Mouse (Mus musculus) heart, embryonic 16.5 days (tissue): ENCODE measurements around the gene Phf3. TPM values are rescaled to one million over a fixed set of nuclear protein-coding genes. Genes with fewer than 3 reads are reported as not detected.
"Not testable (repeated sequence)": the region's sequence is repeated elsewhere in the genome, so short reads cannot be mapped to it uniquely, and the experiment has no call there.

Experiments
- ATAC-seq: fragments of 200-750 bp; cut with Nextera tagmentation; replicated peaks from 2 replicates; pipeline ENCODE4 v1.8.0; 2017; ENCODE audit warnings: moderate number of reproducible peaks; ENCODE audit not compliant: insufficient read depth, low FRiP score; ENCODE audit errors: extremely low read depth
- H3K27ac ChIP-seq: fragments of 300-500 bp; sonication (generic); 2 replicates; pipeline ENCODE4 v1.5.1; 2014; ENCODE audit warnings: mild to moderate bottlenecking, low read length, control low read depth, moderate library complexity
- H3K27me3 ChIP-seq: fragments of 300-500 bp; sonication (generic); 2 replicates; pipeline ENCODE4 v1.6.1; 2014; ENCODE audit warnings: low read length, mixed read lengths; ENCODE audit not compliant: control insufficient read depth, insufficient read depth
- H3K36me3 ChIP-seq: fragments of 300-500 bp; sonication (generic); 2 replicates; pipeline ENCODE4 v1.6.1; 2014; ENCODE audit not compliant: control insufficient read depth, insufficient read depth
- H3K4me1 ChIP-seq: fragments of 300-500 bp; sonication (generic); 2 replicates; pipeline ENCODE4 v1.6.1; 2014; ENCODE audit warnings: low read length, mixed read lengths; ENCODE audit not compliant: control insufficient read depth, insufficient read depth
- H3K4me2 ChIP-seq: fragments of 300-500 bp; sonication (generic); 2 replicates; pipeline ENCODE4 v1.6.1; 2014; ENCODE audit warnings: low read depth, mild to moderate bottlenecking, control low read depth, low read length
- H3K4me3 ChIP-seq: fragments of 300-500 bp; sonication (generic); 2 replicates; pipeline ENCODE4 v1.5.1; 2014; ENCODE audit warnings: mild to moderate bottlenecking, control low read depth, low read length
- H3K9ac ChIP-seq: fragments of 300-500 bp; sonication (generic); 2 replicates; pipeline ENCODE4 v1.6.1; 2014; ENCODE audit warnings: low read length, control low read depth
- H3K9me3 ChIP-seq: fragments of 300-500 bp; sonication (generic); replicated peaks from 2 replicates; pipeline ENCODE4 v1.6.1; 2016; ENCODE audit warnings: low read length; ENCODE audit not compliant: control insufficient read depth
- WGBS: fragments of 180-500 bp; shearing (Covaris S2); extraction: QIAGEN DNeasy Blood & Tissue Kit; methylation state at CpG from one replicate; pipeline ENCODE4 v1.1.7; 2014; 5-methylcytosine and 5-hydroxymethylcytosine counted together
- polyA plus RNA-seq: library from polyadenylated mRNA; unstranded; fragments of >200 nt; fragmentation: Nextera tagmentation; extraction: Ambion mirVana; gene quantifications from 2 replicates; pipeline ENCODE4 v1.2.1, GENCODE M21; 2015

Gene Phf3
- polyA plus RNA-seq, result 22.7 and 23.5 TPM in 2 replicates

DNA sequence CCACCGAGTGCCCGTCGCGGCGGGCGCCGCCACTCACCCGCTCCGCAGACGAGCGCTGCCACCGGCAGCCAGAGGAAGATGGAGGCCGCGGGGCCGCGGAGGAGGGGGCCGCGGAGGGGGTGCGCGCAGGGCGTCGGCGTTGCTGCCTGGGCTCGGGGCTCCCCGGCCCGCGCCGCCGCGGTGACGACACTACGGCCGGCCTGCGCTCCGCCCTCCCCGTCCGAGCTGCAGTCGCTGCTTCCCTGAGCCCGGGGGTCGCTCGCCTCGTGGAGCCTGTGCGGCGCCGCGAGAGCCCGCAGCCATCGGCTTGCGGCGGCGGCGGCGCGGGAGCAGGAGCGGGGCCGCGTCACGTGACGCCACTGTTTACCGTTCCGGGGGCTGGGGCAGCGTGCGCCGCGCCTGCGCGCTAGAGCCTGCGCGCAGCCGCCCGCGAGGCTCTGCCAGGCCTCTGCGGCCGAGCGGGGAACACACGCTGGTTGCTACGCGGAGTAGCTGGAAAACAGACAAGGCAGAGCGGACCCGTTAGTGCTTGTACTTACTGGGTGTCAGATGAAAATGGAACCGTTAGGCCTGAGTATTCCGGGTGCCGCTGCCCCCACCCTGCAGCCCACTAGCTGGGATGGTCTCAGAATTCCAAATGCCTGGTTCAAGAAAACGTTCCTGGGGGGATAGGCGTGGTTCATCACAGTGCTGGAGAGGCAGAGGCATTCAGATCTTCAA, at the start of gene Phf3:
TSS of gene Phf3 (minus strand) at position 381 of the 720 bp plus-strand sequence.
- under 1% methylated on average over 68 of the region's 85 CpGs for WGBS
- Histone ChIP-seq H3K4me1 (peaks cover 19% of the 10 kb centered on the region), H3K36me3 (no peaks in the 10 kb centered on the region), H3K9ac (peak within 1 kb of the TSS; percentile 96), H3K27ac (peak within 1 kb of the TSS; percentile 98), H3K9me3 (no peaks in the 10 kb centered on the region), H3K4me3 (peak within 1 kb of the TSS; percentile 95), H3K27me3 (no peaks in the 10 kb centered on the region), H3K4me2 (peak within 1 kb of the TSS; percentile 63)
- peak; percentile 93 for ATAC-seq

DNA sequence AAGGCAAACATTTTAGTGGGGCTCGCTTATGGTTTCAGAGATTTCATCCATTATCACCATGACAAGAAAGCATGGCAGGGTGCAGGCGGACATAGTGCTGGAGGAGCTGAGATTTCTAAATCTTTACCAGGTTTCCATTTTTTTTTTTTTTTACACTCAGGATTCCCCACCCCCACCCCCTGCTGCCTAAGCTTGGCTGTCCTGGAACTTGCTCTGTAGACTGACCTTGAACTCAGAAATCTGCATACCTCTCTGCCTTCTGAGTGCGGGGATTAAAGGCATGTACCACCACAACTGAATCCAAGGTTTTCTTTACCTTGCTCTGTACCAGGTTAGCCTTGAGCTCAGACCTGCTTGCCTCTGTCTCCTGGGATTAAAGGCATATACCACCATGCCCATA, 48.5 kb upstream of the Phf3 start:
- 0 out of 2 replicates have a peak, but pooled peaks cover 3% of the 10 kb centered on the region for H3K36me3 ChIP-seq

DNA sequence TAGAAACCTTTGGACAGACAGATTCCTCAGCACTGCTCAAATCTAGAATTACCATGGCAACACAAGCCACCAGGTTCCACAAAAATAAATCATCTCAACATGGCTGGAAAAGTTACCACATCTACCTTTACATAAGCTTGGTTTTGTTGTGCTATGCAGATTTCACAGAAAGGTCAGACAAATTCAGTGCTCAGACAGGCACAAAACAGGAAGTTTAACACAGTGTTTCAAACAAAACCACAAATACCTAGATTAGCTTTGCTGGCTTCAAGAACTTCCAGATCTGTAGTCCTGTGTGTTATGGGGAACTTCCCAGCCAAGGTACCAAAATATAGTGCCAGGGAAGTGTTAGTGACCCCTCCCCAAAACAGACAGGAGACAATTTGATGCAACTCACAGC, 47.5 kb upstream of the Phf3 start:
- ATAC-seq, result no peak
- no peak overlapping the region for H3K27ac ChIP-seq

More for the DNA sequence above, 48.5 kb upstream of the Phf3 start:
- no peak overlapping the region for H3K27ac ChIP-seq
- no peak overlapping the region for H3K9ac ChIP-seq
- 82% methylated on average over 3 of the region's 3 CpGs for WGBS
- H3K4me3 ChIP-seq, result no peak overlapping the region
- H3K4me2 ChIP-seq, result no peak overlapping the region
- peaks cover 26% of the 10 kb centered on the region for H3K9me3 ChIP-seq
- H3K4me1 ChIP-seq, result no peaks in the 10 kb centered on the region
- H3K27me3 ChIP-seq, result no peaks in the 10 kb centered on the region
- ATAC-seq, result no peak

DNA sequence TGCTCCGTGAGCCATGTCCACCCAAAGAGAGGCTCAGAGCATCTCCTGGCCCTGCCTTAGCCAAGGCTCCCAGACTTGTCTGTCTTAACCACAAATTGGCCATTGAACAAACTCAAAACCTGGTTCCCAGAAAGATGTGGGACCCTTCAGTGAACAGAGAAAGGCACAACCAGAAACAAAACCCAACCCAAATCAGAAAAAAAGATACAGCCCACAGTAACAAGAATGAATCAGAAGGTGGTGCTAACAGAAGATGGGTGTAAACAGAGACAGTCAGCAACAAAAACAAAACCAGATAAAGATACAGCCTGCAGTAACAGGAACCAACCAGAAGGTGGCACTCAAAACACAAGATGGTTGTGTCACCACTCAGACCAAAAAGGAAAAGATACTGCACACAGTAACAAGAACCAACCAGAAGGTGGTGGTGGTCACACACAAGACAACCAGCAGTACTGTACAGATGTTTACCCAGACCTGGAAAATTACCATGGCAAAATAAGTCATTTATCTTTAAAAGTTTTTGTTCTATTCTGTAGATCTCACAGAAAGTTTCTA, 47.0 kb upstream of the Phf3 start:
- no peak overlapping the region for H3K9ac ChIP-seq
- H3K4me1 ChIP-seq, result no peaks in the 10 kb centered on the region
- no peak overlapping the region for H3K4me3 ChIP-seq
- H3K4me2 ChIP-seq, result no peak overlapping the region
- 94% methylated on average over 1 of the region's 1 CpGs for WGBS
- H3K9me3 ChIP-seq, result peaks cover 28% of the 10 kb centered on the region
- ATAC-seq, result no peak
- H3K27me3 ChIP-seq, result no peaks in the 10 kb centered on the region
- H3K27ac ChIP-seq, result no peak overlapping the region
- 0 out of 2 replicates have a peak, but pooled peaks cover 3% of the 10 kb centered on the region for H3K36me3 ChIP-seq

More for the DNA sequence above, 47.5 kb upstream of the Phf3 start:
- H3K4me2 ChIP-seq, result no peak overlapping the region
- H3K9ac ChIP-seq, result no peak overlapping the region
- H3K4me3 ChIP-seq, result no peak overlapping the region
- H3K27me3 ChIP-seq, result no peaks in the 10 kb centered on the region
- H3K4me1 ChIP-seq, result no peaks in the 10 kb centered on the region
- peaks cover 28% of the 10 kb centered on the region for H3K9me3 ChIP-seq
- 0 out of 2 replicates have a peak, but pooled peaks cover 3% of the 10 kb centered on the region for H3K36me3 ChIP-seq

DNA sequence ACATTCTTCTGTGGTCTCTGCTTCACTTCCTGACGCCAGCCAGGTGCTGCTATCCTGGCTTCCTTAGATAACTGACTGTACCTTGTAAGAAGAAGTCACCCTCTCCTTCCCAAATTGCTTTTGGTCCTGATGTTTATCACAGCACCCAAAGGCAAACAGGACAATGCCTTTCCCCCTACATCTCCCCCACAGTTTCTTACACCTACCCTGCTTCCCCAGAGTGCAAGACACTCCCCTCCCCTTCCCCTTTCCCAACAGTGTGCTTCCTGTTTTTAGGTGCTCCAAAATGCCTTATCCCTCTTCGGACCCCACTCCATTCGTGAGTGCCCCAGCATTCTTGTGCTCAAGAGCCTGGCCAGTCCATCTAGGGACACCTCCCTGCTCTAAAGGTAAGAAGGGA, 36.5 kb upstream of the Phf3 start:
- Histone ChIP-seq H3K9me3 (0 out of 2 replicates have a peak, but pooled peaks cover 2% of the 10 kb centered on the region), H3K27me3 (no peaks in the 10 kb centered on the region), H3K4me2 (no peak overlapping the region), H3K27ac (no peak overlapping the region), H3K4me3 (no peak overlapping the region), H3K4me1 (no peaks in the 10 kb centered on the region), H3K9ac (no peak overlapping the region), H3K36me3 (no peaks in the 10 kb centered on the region)
- no peak for ATAC-seq
- 44% methylated on average over 3 of the region's 3 CpGs for WGBS

DNA sequence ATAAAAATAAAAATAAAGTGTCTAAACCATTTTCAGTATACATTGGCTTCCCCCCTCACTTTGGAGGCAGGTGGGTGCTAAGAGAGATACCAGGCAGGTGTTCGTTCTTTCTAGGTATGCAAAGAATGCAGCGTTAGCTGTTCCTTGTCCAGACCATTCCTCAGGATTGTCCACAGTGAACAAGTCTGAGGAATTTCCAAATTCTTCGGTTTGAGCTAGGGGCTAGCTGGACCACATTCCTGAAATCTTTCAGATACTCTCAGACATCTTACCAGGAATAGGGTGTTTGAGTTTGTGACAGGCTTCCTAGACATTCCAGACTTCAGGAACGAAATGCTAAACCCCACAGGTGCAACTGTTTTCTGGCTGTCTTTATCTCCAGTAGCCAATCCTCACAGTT, 35.1 kb upstream of the Phf3 start:
- Histone ChIP-seq H3K4me2 (no peak overlapping the region), H3K9me3 (0 out of 2 replicates have a peak, but pooled peaks cover 2% of the 10 kb centered on the region), H3K4me3 (no peak overlapping the region), H3K36me3 (no peaks in the 10 kb centered on the region), H3K9ac (no peak overlapping the region), H3K27me3 (no peaks in the 10 kb centered on the region), H3K27ac (no peak overlapping the region), H3K4me1 (no peaks in the 10 kb centered on the region)
- WGBS, result 43% methylated on average over 4 of the region's 4 CpGs
- ATAC-seq, result no peak

DNA sequence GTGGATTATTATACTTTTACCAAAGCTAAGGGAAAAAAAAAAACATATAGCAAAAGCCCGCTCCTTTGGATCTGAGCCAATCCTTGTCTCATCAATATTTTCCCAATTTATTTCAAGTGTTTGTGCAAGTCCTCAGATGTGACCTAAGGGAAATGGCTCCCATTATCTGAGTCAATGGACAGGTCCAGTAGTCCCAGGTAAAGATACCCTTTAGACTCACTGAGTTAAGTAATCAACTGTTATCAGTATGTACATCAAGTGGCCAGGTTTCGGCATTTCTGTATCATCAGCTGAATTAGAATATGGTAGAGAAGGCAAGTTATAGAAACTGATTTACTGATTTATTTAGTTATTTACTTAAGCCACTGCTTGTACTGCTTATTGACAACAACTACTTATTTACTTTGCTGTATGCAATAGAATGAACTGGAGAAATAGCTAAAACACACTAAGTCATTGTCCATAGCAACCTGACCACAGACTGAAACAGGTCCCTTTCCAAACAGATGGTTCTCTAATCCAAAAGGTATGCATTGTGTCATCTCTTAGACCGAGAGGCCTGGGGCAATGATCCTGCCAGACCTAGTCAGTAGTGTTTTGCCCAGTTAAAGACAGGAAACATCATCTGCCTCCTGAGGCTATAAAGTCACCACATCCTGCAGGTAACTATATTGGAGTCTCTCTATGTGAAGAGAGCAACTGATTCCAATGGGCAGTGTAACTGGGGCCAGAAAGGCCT, 29.9 kb upstream of the Phf3 start:
- Histone ChIP-seq H3K9ac (no peak overlapping the region), H3K27me3 (no peaks in the 10 kb centered on the region), H3K36me3 (no peaks in the 10 kb centered on the region), H3K4me3 (no peak overlapping the region), H3K4me1 (no peaks in the 10 kb centered on the region), H3K9me3 (no peaks in the 10 kb centered on the region), H3K4me2 (no peak overlapping the region), H3K27ac (no peak overlapping the region)
- no peak for ATAC-seq
- 81% methylated on average over 3 of the region's 3 CpGs for WGBS

DNA sequence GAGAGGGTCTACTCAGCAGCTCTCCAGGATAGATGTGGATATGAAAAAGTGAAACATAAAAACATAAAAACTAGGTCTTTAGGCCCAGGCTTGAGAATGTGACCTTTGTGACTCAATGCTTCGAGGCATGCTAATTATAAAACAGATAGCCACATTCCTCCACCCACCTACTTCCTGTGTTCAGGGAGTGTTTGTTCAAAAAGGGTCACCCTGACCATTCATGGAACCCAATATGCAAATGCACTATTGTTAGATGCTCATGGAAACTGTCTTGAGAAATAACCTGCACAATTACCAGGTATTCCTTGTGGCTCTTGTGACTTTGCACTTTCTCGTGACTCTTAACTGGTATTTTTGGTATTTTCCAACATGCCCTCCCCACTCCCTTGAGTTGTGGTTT, 25.0 kb upstream of the Phf3 start:
- Histone ChIP-seq H3K4me2 (no peak overlapping the region), H3K36me3 (no peaks in the 10 kb centered on the region), H3K9me3 (no peaks in the 10 kb centered on the region), H3K27me3 (no peaks in the 10 kb centered on the region), H3K27ac (no peak overlapping the region), H3K4me3 (no peak overlapping the region), H3K4me1 (no peaks in the 10 kb centered on the region), H3K9ac (no peak overlapping the region)
- WGBS, result 62% methylated on average over 2 of the region's 2 CpGs
- ATAC-seq, result no peak

DNA sequence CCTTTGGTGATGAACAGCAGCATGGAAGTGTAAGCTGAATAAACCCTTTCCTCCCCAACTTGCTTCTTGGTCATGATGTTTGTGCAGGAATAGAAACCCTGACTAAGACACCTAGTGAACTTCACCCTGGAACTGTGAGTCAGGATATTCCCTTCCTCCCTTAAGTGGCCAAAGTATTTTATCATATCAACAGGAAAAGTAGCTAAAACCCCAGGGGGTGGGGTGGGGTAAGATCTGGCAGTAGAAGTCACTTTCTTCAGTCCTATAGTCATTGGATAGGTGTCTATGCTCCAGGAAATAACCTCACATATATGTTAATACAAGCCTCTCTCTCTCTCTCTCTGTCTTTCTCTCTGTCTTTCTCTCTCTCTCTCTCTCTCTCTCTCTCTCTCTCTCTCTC, 21.6 kb upstream of the Phf3 start:
- H3K27me3 ChIP-seq, H3K27ac ChIP-seq, H3K36me3 ChIP-seq, ATAC-seq, H3K4me2 ChIP-seq, H3K9me3 ChIP-seq, H3K4me1 ChIP-seq, H3K4me3 ChIP-seq, H3K9ac ChIP-seq: not testable (repeated sequence)
